Mouse (Mus musculus) heart, adult 2 months (tissue): ENCODE data around the gene Ccdc9. TPM values are rescaled to one million over a fixed set of nuclear protein-coding genes. Genes with fewer than 3 reads are reported as not detected.
A peak's percentile ranks its signal among the peaks of the same experiment; 100 is the strongest.
"Not testable (repeated sequence)": the region's sequence is repeated elsewhere in the genome, so short reads cannot be mapped to it uniquely, and the experiment has no call there.

Source experiments
- DNase-seq, 2 experiments: peaks; one replicate each; pipeline ENCODE4 v3.0.0; 2021
- H3K27ac ChIP-seq: fragments of 200-600 bp; 2 replicates; pipeline ENCODE4 v1.8.1; 2022
- H3K27me3 ChIP-seq: fragments of 200-500 bp; 2 replicates; pipeline ENCODE4 v1.6.1; 2012; ENCODE audit warnings: mild to moderate bottlenecking, low read length, inconsistent platforms, mixed read lengths; ENCODE audit not compliant: control insufficient read depth, insufficient read depth
- H3K36me3 ChIP-seq: fragments of 200-500 bp; 2 replicates; pipeline ENCODE4 v1.6.1; 2012; ENCODE audit warnings: low read length, inconsistent platforms; ENCODE audit not compliant: control insufficient read depth, insufficient read depth
- H3K4me1 ChIP-seq: fragments of 200-500 bp; 2 replicates; pipeline ENCODE4 v1.6.1; 2011; ENCODE audit warnings: low read length; ENCODE audit not compliant: control insufficient read depth, insufficient read depth
- H3K4me3 ChIP-seq: fragments of 200-600 bp; 2 replicates; pipeline ENCODE4 v1.8.1; 2022
- H3K79me2 ChIP-seq: fragments of 200-500 bp; replicated peaks from 2 replicates; pipeline ENCODE4 v1.6.1; 2012; ENCODE audit warnings: mild to moderate bottlenecking, inconsistent platforms, low read length, moderate library complexity, mixed read lengths; ENCODE audit not compliant: control insufficient read depth, insufficient read depth
- H3K9ac ChIP-seq: fragments of 200-500 bp; 2 replicates; pipeline ENCODE4 v1.6.1; 2012; ENCODE audit warnings: low read depth, mild to moderate bottlenecking, control low read depth, inconsistent platforms, low read length, mixed read lengths
- CTCF ChIP-seq: fragments of 200-600 bp; IDR thresholded peaks from 2 replicates; pipeline ENCODE4 v1.8.1; 2022; ENCODE audit warnings: antibody characterized with exemption, mild to moderate bottlenecking, moderate library complexity
- EP300 ChIP-seq: fragments of 200-500 bp; IDR thresholded peaks from 2 replicates; pipeline ENCODE4 v1.6.1; 2011; ENCODE audit warnings: low read depth, low read length, control low read depth; ENCODE audit not compliant: insufficient read depth
- POLR2A ChIP-seq: fragments of 200-500 bp; IDR thresholded peaks from 2 replicates; pipeline ENCODE4 v1.6.1; 2011; ENCODE audit warnings: mild to moderate bottlenecking, low read depth, low read length, control low read depth; ENCODE audit not compliant: insufficient read depth
- WGBS: fragments of 180-500 bp; shearing (Covaris S2); methylation state at CpG from one replicate; pipeline ENCODE4 v1.1.7; 2018; 5-methylcytosine and 5-hydroxymethylcytosine counted together
- intact Hi-C: fragments of 180-260 bp; cut with DNase I; formaldehyde crosslinking; loops from one replicate; pipeline ENCODE4 v1.15.1; 2025
- polyA plus RNA-seq: library from polyadenylated mRNA; depleted of rRNA; stranded (reverse); fragments of >200 nt; gene quantifications from 2 replicates; pipeline ENCODE4 v1.2.3, GENCODE M21; 2012
- total RNA-seq, 2 experiments: library from RNA; stranded (reverse); gene quantifications; 2 replicates each; pipeline ENCODE4 v1.2.3; 2021

Gene Ccdc9
- total and polyA plus RNA-seq, 3 experiments, result 21.8 to 46.7 (median 33.1) TPM

DNA sequence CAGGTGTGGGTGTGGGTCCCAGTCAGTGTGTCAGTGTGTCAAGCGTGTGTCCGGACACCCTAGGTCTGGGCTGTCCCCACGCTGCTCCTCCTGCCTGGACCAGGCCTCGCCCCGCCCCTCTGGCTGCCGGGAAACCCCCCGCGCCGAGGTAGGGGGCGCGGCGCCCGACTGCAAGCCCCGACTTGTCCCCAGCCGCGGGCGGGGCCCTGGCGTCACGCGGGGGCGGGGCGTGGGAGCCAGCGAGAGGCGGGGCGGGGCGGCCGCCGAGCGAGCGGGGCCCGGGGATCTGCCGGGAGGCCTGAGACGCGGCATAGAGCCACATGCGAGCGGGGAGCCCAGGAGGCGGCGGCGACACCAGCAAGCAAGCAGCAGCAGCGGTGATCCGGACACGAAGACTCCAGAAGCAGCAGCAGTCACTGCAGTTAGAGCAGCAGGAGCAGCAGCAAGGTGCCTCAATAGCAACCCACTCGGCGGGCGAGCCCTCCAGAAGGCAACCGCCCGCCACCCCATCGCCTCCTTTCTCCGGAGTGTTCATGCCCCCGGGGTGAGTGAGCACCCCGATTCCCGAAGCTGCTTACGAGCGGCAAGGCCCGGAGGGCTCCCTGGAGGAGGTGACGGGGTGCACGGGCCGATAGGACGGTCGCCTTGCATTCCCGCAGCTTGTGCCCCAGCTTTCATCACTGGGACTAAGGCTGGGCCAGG, 22.9 kb upstream of the Ccdc9 start:
- 2% methylated on average over 51 of the region's 61 CpGs for WGBS
- Histone ChIP-seq H3K4me3 (peak overlapping the region; percentile 75), H3K27ac (peak overlapping the region; percentile 95), H3K79me2 (no peaks in the 10 kb centered on the region), H3K27me3 (no peaks in the 10 kb centered on the region), H3K36me3 (no peaks in the 10 kb centered on the region), H3K9ac (peak overlapping the region; percentile 84), H3K4me1 (peaks cover 12% of the 10 kb centered on the region)
- intact Hi-C loops, result loop anchor here (1.0 to 10.0 kb wide), 3 partner anchors 12 to 425 kb away; partner anchors contain the start of genes Ap2s1 and Tmem160
- TF ChIP-seq CTCF (no peak), POLR2A (peak; percentile 28; the same call in 1 of the 2 replicates)
- peak; percentile 96 to 98 for DNase-seq

DNA sequence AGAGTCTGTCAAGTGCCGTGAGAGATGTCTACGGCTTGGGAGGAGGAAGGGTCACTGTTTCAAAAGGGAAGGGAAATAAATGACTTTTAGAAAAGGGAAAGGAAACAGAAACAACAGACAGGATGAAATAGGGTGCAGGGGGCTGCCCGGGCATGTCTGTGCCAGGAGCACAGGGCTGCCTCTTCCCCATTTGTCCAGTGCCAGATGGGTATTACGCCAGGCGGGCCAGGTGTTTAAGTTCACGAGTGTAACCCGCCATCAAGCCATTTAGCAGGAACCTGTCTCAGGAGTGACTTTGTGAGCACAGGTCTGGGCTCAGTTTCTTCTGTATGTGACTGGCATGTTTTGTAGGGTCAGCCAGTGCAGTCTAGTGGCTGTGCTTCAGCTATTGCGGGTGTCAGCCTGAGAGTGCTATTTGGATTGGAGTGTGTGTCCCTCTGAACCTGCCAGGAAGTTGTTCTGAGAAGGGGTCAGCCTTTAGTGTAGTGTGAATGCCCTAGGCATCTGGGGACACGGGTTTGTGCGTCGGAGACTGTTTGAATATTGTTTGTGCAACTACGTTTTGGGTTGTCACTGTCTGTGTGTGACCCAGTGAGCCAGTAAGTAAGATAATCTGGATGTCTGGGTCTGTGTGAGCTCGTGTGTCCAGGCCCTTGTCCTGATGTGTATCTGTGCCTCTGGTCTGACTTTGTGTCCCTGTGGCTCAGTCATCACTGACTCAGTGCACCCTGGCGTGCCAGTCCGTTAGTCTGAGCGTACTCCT, 22.1 kb upstream of the Ccdc9 start:
- no peaks in the 10 kb centered on the region for H3K27me3 ChIP-seq
- H3K79me2 ChIP-seq, result no peaks in the 10 kb centered on the region
- H3K4me1 ChIP-seq, result peaks cover 9% of the 10 kb centered on the region
- H3K4me3 ChIP-seq, result peak overlapping the region; percentile 75
- TF ChIP-seq POLR2A, result no peak
- TF ChIP-seq CTCF, result no peak
- 0 out of 2 replicates have a peak, but pooled peaks have one; percentile 16 for TF ChIP-seq EP300
- peak overlapping the region; percentile 61 for H3K9ac ChIP-seq
- intact Hi-C loops, result loop anchor here (1.0 kb wide), 1 partner anchor 11 kb away; no protein-coding TSS in a partner anchor
- WGBS, result 35% methylated on average over 16 of the region's 16 CpGs
- no peaks in the 10 kb centered on the region for H3K36me3 ChIP-seq
- peak overlapping the region; percentile 95 for H3K27ac ChIP-seq
- DNase-seq, result peak; percentile 39 to 43

DNA sequence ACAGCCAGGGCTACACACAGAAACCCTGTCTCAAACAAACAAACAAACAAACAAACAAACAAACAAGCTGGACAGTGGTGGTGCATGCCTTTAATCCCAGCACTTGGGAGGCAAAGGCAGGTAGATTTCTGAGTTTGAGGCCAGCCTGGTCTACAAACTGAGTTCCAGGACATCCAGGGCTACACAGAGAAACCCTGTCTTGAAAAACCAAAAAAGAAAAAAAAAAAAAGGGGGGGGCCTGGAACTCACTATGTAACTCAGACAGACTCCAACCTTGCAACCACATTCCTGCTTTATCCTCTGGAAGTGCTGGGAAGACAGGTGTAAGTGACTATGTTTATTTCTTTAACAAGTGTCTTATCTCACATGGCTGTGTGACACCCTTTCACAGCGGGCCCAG, 21.5 kb upstream of the Ccdc9 start, which contains the start of gene Bbc3:
Gene Bbc3 (plus strand): TSS at position 301 of the 400 bp plus-strand sequence.
- DNase-seq, intact Hi-C loops: not testable (repeated sequence)

DNA sequence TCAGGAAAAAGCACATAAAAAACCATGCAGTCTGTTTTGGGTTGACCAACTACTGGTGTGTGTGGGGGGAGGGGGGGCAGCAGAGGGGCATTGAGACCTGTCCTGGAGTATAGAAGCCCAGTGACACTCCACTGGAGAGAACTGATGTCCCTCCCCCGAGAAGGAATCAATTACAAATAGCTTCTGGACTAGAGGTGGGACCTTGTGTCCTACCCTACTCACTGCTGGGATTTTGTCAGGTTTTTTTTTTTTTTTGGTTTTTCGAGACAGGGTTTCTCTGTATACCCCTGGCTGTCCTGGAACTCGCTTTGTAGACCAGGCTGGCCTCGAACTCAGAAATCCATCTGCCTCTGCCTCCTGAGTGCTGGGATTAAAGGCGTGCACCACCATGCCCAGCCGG, 20.5 kb upstream of the Ccdc9 start:
- DNase-seq, H3K27me3 ChIP-seq, H3K4me1 ChIP-seq, H3K9ac ChIP-seq, H3K4me3 ChIP-seq, intact Hi-C loops, H3K36me3 ChIP-seq, H3K79me2 ChIP-seq, H3K27ac ChIP-seq: not testable (repeated sequence)
- WGBS, result 80% methylated on average over 6 of the region's 6 CpGs

More for the DNA sequence above, 21.5 kb upstream of the Ccdc9 start, which contains the start of gene Bbc3:
- H3K36me3 ChIP-seq, H3K4me1 ChIP-seq, H3K27me3 ChIP-seq, H3K79me2 ChIP-seq: not testable (repeated sequence)
- Histone ChIP-seq H3K9ac (peak within 1 kb of the TSS; percentile 61), H3K4me3 (peak within 1 kb of the TSS; percentile 75), H3K27ac (peak within 1 kb of the TSS; percentile 95)
- 47% methylated on average over 1 of the region's 1 CpGs for WGBS

DNA sequence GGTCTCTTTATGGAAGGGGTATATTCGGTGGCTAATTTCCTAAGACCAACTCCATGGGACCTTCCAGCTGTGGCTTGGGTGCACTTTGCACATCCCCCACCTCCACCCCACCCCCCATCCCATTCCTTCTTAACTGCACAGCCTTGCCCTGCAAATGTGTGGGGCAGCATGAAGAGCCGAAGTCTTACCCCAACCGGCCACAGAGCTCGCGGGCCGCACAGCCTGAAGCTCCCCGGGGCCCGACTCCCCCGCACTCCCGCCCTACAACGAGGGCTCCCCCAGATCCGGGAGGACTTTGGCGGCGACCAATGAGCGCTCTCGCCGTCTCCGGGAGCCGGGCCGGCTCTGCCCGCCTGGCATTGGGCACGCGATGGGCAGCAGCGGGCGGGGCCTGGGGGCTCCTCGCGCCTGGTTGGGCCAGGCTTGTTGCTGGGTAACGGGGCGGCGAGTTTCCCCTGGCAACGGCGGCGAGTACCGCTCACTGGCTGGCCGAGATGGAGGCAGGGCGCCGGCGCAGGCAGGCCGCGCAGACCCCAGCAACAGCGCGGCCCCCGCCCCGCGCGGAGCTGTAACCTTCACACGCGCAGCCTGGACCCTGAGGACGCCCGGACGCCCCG, 12.9 kb upstream of the Ccdc9 start:
- no peak for TF ChIP-seq EP300
- TF ChIP-seq CTCF, result 0 out of 2 replicates have a peak, but pooled peaks have one; percentile 1
- TF ChIP-seq POLR2A, result no peak
- Histone ChIP-seq H3K4me3 (peak overlapping the region; percentile 45), H3K36me3 (no peaks in the 10 kb centered on the region), H3K4me1 (peaks cover 12% of the 10 kb centered on the region), H3K27ac (no peak overlapping the region), H3K9ac (peak overlapping the region; percentile 51), H3K79me2 (no peaks in the 10 kb centered on the region), H3K27me3 (no peaks in the 10 kb centered on the region)
- WGBS, result under 1% methylated on average over 52 of the region's 52 CpGs
- peak; percentile 87 to 90 for DNase-seq
- intact Hi-C loops, result loop anchor here (10.0 kb wide), 2 partner anchors 165 to 315 kb away; partner anchors contain the start of gene Arhgap35
